Mouse (Mus musculus) lung, adult 2 months (tissue): ENCODE data around the gene Fbln1. TPM values are rescaled to one million over a fixed set of nuclear protein-coding genes. Genes with fewer than 3 reads are reported as not detected.

Experiments used
- DNase-seq: peaks from one replicate; pipeline ENCODE4 v3.0.0; 2022
- H3K4me1 ChIP-seq: fragments of 200-500 bp; 2 replicates; pipeline ENCODE4 v1.6.1; 2011; ENCODE audit warnings: low read length; ENCODE audit not compliant: control insufficient read depth, insufficient read depth
- H3K4me3 ChIP-seq: fragments of 200-500 bp; replicated peaks from 2 replicates; pipeline ENCODE3; 2011; ENCODE audit warnings: low read depth, mild to moderate bottlenecking, control low read depth, low read length; ENCODE audit errors: extremely low read depth
- CTCF ChIP-seq: fragments of 200-500 bp; IDR thresholded peaks from 2 replicates; pipeline ENCODE4 v1.5.1; 2011; ENCODE audit warnings: mild to moderate bottlenecking, low read length, control low read depth; ENCODE audit not compliant: insufficient read depth
- POLR2A ChIP-seq: fragments of 200-500 bp; IDR thresholded peaks from 2 replicates; pipeline ENCODE4 v1.6.1; 2011; ENCODE audit warnings: low read depth, mild to moderate bottlenecking, control low read depth, low read length, borderline replicate concordance; ENCODE audit errors: extremely low read depth
- WGBS: fragments of 180-500 bp; shearing (Covaris S2); methylation state at CpG from one replicate; pipeline ENCODE4 v1.1.7; 2018; 5-methylcytosine and 5-hydroxymethylcytosine counted together
- polyA plus RNA-seq: library from polyadenylated mRNA; depleted of rRNA; stranded (reverse); fragments of >200 nt; gene quantifications from 2 replicates; pipeline ENCODE4 v1.2.3, GENCODE M21; 2012

Gene Fbln1
- polyA plus RNA-seq, 1 experiment: 116 TPM

GRCm38 (mm10) chr15:85232256-85232535 is 26.4 kb downstream of the Fbln1 start:
- Histone ChIP-seq H3K4me3 (no peak overlapping the region), H3K4me1 (0 out of 2 replicates have a peak, but pooled peaks cover 5% of the 10 kb centered on the region)
- DNase-seq: no peak
- TF ChIP-seq CTCF: no peak
- TF ChIP-seq POLR2A: no peak
- 29% methylated on average over 4 of the region's 4 CpGs for WGBS

GRCm38 (mm10) chr15:85232543-85233250 is 26.9 kb downstream of the Fbln1 start:
- 84% methylated on average over 25 of the region's 25 CpGs for WGBS
- DNase-seq: no peak

GRCm38 (mm10) chr15:85233251-85233611 is 27.5 kb downstream of the Fbln1 start:
- Histone ChIP-seq H3K4me1 (0 out of 2 replicates have a peak, but pooled peaks cover 5% of the 10 kb centered on the region), H3K4me3 (no peak overlapping the region)
- no peak for DNase-seq
- TF ChIP-seq CTCF: no peak
- TF ChIP-seq POLR2A: no peak
- WGBS: 75% methylated on average over 4 of the region's 4 CpGs

More at GRCm38 (mm10) chr15:85232543-85233250, 26.9 kb downstream of the Fbln1 start:
- 0 out of 2 replicates have a peak, but pooled peaks cover 5% of the 10 kb centered on the region for H3K4me1 ChIP-seq
- no peak overlapping the region for H3K4me3 ChIP-seq
- TF ChIP-seq CTCF (no peak), POLR2A (no peak)

GRCm38 (mm10) chr15:85233690-85234089 is 27.9 kb downstream of the Fbln1 start:
- WGBS: 89% methylated on average over 4 of the region's 4 CpGs
- Histone ChIP-seq H3K4me1 (0 out of 2 replicates have a peak, but pooled peaks cover 5% of the 10 kb centered on the region), H3K4me3 (no peak overlapping the region)
- TF ChIP-seq POLR2A (no peak), CTCF (no peak)
- DNase-seq: no peak

GRCm38 (mm10) chr15:85238821-85239745 is 33.3 kb downstream of the Fbln1 start:
- Histone ChIP-seq H3K4me1 (no peaks in the 10 kb centered on the region), H3K4me3 (no peak overlapping the region)
- TF ChIP-seq CTCF: no peak
- TF ChIP-seq POLR2A: no peak
- no peak for DNase-seq
- 85% methylated on average over 22 of the region's 22 CpGs for WGBS

GRCm38 (mm10) chr15:85240086-85240485 is 34.3 kb downstream of the Fbln1 start:
- no peak for DNase-seq
- H3K4me3 ChIP-seq: no peak overlapping the region
- H3K4me1 ChIP-seq: no peaks in the 10 kb centered on the region
- WGBS: 97% methylated on average over 4 of the region's 4 CpGs
- TF ChIP-seq CTCF (no peak), POLR2A (no peak)

- 90% methylated on average over 7 of the region's 7 CpGs for WGBS
- no peak overlapping the region for H3K4me3 ChIP-seq
- no peak for DNase-seq
- TF ChIP-seq POLR2A: no peak
- no peak for TF ChIP-seq CTCF
- H3K4me1 ChIP-seq: peaks cover 2% of the 10 kb centered on the region; the same call in 1 of the 2 replicates
Observed at GRCm38 (mm10) chr15:85241856-85242255, 36.1 kb downstream of the Fbln1 start.

- no peak for TF ChIP-seq CTCF
- no peak for TF ChIP-seq POLR2A
- WGBS: 78% methylated on average over 13 of the region's 13 CpGs
- H3K4me1 ChIP-seq: peaks cover 2% of the 10 kb centered on the region; the same call in 1 of the 2 replicates
- DNase-seq: no peak
- no peak overlapping the region for H3K4me3 ChIP-seq
Observed at GRCm38 (mm10) chr15:85244414-85245161, 38.8 kb downstream of the Fbln1 start.

GRCm38 (mm10) chr15:85245241-85246010 is 39.7 kb downstream of the Fbln1 start:
- H3K4me1 ChIP-seq: peaks cover 2% of the 10 kb centered on the region; the same call in 1 of the 2 replicates
- H3K4me3 ChIP-seq: no peak overlapping the region
- 78% methylated on average over 5 of the region's 5 CpGs for WGBS
- TF ChIP-seq CTCF: no peak
- TF ChIP-seq POLR2A: no peak
- DNase-seq: no peak
